Mouse (Mus musculus) liver, embryonic 14.5 days (tissue): Measurements from ENCODE around the gene Akip1. TPM values are rescaled to one million over a fixed set of nuclear protein-coding genes. Genes with fewer than 3 reads are reported as not detected.
A peak's percentile ranks its signal among the peaks of the same experiment; 100 is the strongest.

Experiments used
- ATAC-seq: fragments of 200-750 bp; cut with Nextera tagmentation; 2 replicates; pipeline ENCODE4 v1.8.0; 2017; ENCODE audit warnings: moderate number of reproducible peaks, mild to moderate bottlenecking, moderate library complexity; ENCODE audit not compliant: insufficient read depth
- DNase-seq, 3 experiments: peaks; one replicate each; pipeline ENCODE4 v3.0.0-alpha.2; 2012 to 2013; ENCODE audit warnings: low read depth in 3 of 3, low spot score in 3 of 3
- H3K27ac ChIP-seq: fragments of 300-500 bp; sonication (generic); 2 replicates; pipeline ENCODE4 v1.5.1; 2014; ENCODE audit warnings: moderate library complexity, mild to moderate bottlenecking, control low read depth, inconsistent platforms
- H3K27me3 ChIP-seq: fragments of 300-500 bp; sonication (generic); 2 replicates; pipeline ENCODE4 v1.6.1; 2014; ENCODE audit warnings: mild to moderate bottlenecking, low read length, moderate library complexity; ENCODE audit not compliant: control insufficient read depth, insufficient read depth
- H3K36me3 ChIP-seq: fragments of 300-500 bp; sonication (generic); replicated peaks from 2 replicates; pipeline ENCODE4 v1.6.1; 2014; ENCODE audit warnings: low read depth; ENCODE audit not compliant: control insufficient read depth, insufficient read depth
- H3K4me1 ChIP-seq, 2 experiments: fragments of 200-500 bp in 1 of 2; fragments of 300-500 bp in 1 of 2; sonication (generic) in 1 of 2; replicated peaks; 2 replicates each; pipeline ENCODE4 v1.6.1; 2012 to 2014; ENCODE audit warnings: antibody characterized with exemption in 1 of 2, inconsistent platforms in 1 of 2, low read length in 1 of 2; ENCODE audit not compliant: control insufficient read depth in 2 of 2, insufficient read depth in 2 of 2
- H3K4me2 ChIP-seq: fragments of 300-500 bp; sonication (generic); 2 replicates; pipeline ENCODE4 v1.6.1; 2014; ENCODE audit warnings: low read depth, mild to moderate bottlenecking, control low read depth, moderate library complexity
- H3K4me3 ChIP-seq, 2 experiments: fragments of 200-500 bp in 1 of 2; fragments of 300-500 bp in 1 of 2; sonication (generic) in 1 of 2; 2 replicates each; pipeline ENCODE4 v1.5.1; 2012 to 2014; ENCODE audit warnings: low read depth in 2 of 2, low read length in 2 of 2, mild to moderate bottlenecking in 2 of 2, control low read depth in 1 of 2, inconsistent platforms in 1 of 2, moderate library complexity in 1 of 2; ENCODE audit not compliant: insufficient read depth in 1 of 2
- H3K9ac ChIP-seq: fragments of 300-500 bp; sonication (generic); replicated peaks from 2 replicates; pipeline ENCODE4 v1.6.1; 2014; ENCODE audit warnings: mild to moderate bottlenecking, control low read depth, moderate library complexity
- H3K9me3 ChIP-seq: fragments of 300-500 bp; sonication (generic); 2 replicates; pipeline ENCODE4 v1.6.1; 2016; ENCODE audit warnings: low read length, mixed read lengths; ENCODE audit not compliant: control insufficient read depth
- CTCF ChIP-seq: IDR thresholded peaks from 2 replicates; pipeline ENCODE4 v1.5.1; 2016; ENCODE audit warnings: antibody characterized with exemption, low read depth, control low read depth
- EP300 ChIP-seq: IDR thresholded peaks from 2 replicates; pipeline ENCODE4 v1.6.1; 2016; ENCODE audit warnings: antibody characterized with exemption, low read depth
- WGBS: fragments of 180-500 bp; shearing (Covaris S2); extraction: QIAGEN DNeasy Blood & Tissue Kit; methylation state at CpG from one replicate; pipeline ENCODE4 v1.1.7; 2014; ENCODE audit not compliant: insufficient replicate concordance; 5-methylcytosine and 5-hydroxymethylcytosine counted together
- polyA plus RNA-seq, 2 experiments: library from polyadenylated mRNA; depleted of rRNA in 1 of 2; stranded (reverse) in 1 of 2; unstranded in 1 of 2; fragments of >200 nt; fragmentation: Nextera tagmentation in 1 of 2; extraction: Ambion mirVana in 1 of 2; gene quantifications; 2 replicates each; pipeline versions ENCODE4 v1.2.1 to v1.2.3; 2012 to 2014

Akip1 gene
- polyA plus RNA-seq, 2 experiments: 19.5 to 44.6 TPM

GRCm38 (mm10) chr7:109680284-109680683, 23.2 kb upstream of the Akip1 start:
- no peak overlapping the region for H3K4me2 ChIP-seq
- no peak overlapping the region for H3K27ac ChIP-seq
- H3K27me3 ChIP-seq: no peaks in the 10 kb centered on the region
- 73% methylated on average over 2 of the region's 2 CpGs for WGBS
- H3K9ac ChIP-seq: no peak overlapping the region
- no peaks in the 10 kb centered on the region for H3K4me1 ChIP-seq
- ATAC-seq: no peak
- DNase-seq: no peak
- no peaks in the 10 kb centered on the region for H3K36me3 ChIP-seq
- TF ChIP-seq EP300: no peak
- peak; percentile 40 for TF ChIP-seq CTCF
- H3K4me3 ChIP-seq: no peak overlapping the region
- no peaks in the 10 kb centered on the region for H3K9me3 ChIP-seq

- 85% methylated on average over 1 of the region's 1 CpGs for WGBS
- H3K27ac ChIP-seq: no peak overlapping the region
- DNase-seq (no peak), ATAC-seq (no peak)
- H3K4me1 ChIP-seq: no peaks in the 10 kb centered on the region
- TF ChIP-seq CTCF (no peak), EP300 (no peak)
- no peaks in the 10 kb centered on the region for H3K27me3 ChIP-seq
- H3K4me3 ChIP-seq: no peak overlapping the region
- H3K4me2 ChIP-seq: no peak overlapping the region
- no peak overlapping the region for H3K9ac ChIP-seq
- no peaks in the 10 kb centered on the region for H3K9me3 ChIP-seq
- H3K36me3 ChIP-seq: no peaks in the 10 kb centered on the region
Observed at GRCm38 (mm10) chr7:109680879-109681278, 22.6 kb upstream of the Akip1 start.

- TF ChIP-seq EP300 (no peak), CTCF (no peak)
- no peaks in the 10 kb centered on the region for H3K9me3 ChIP-seq
- H3K27ac ChIP-seq: no peak overlapping the region
- ATAC-seq (no peak), DNase-seq (no peak)
- no peak overlapping the region for H3K9ac ChIP-seq
- H3K36me3 ChIP-seq: no peaks in the 10 kb centered on the region
- H3K27me3 ChIP-seq: no peaks in the 10 kb centered on the region
- H3K4me1 ChIP-seq: no peaks in the 10 kb centered on the region
- H3K4me3 ChIP-seq: no peak overlapping the region
- 40% methylated on average over 9 of the region's 9 CpGs for WGBS
- no peak overlapping the region for H3K4me2 ChIP-seq
Observed at GRCm38 (mm10) chr7:109686585-109687128, 16.8 kb upstream of the Akip1 start.

- Histone ChIP-seq H3K4me1 (no peaks in the 10 kb centered on the region), H3K4me2 (no peak overlapping the region), H3K9me3 (no peaks in the 10 kb centered on the region), H3K27me3 (no peaks in the 10 kb centered on the region), H3K9ac (no peak overlapping the region), H3K36me3 (no peaks in the 10 kb centered on the region), H3K4me3 (no peak overlapping the region), H3K27ac (no peak overlapping the region)
- TF ChIP-seq EP300 (no peak), CTCF (peak; percentile 27; the same call in 1 of the 2 replicates)
- WGBS: 69% methylated on average over 3 of the region's 3 CpGs
- ATAC-seq (no peak), DNase-seq (no peak)
Observed at GRCm38 (mm10) chr7:109690101-109690500, 13.4 kb upstream of the Akip1 start.

- Histone ChIP-seq H3K4me1 (no peaks in the 10 kb centered on the region), H3K27ac (no peak overlapping the region), H3K4me3 (no peak overlapping the region), H3K4me2 (no peak overlapping the region), H3K36me3 (no peaks in the 10 kb centered on the region), H3K27me3 (no peaks in the 10 kb centered on the region), H3K9me3 (no peaks in the 10 kb centered on the region), H3K9ac (no peak overlapping the region)
- WGBS: 64% methylated on average over 5 of the region's 5 CpGs
- DNase-seq (no peak), ATAC-seq (no peak)
- no peak for TF ChIP-seq EP300
- no peak for TF ChIP-seq CTCF
Observed at GRCm38 (mm10) chr7:109690961-109691360, 12.5 kb upstream of the Akip1 start.
